Mouse (Mus musculus) gastrocnemius, adult 8-10 months (tissue): ENCODE measurements around the gene Abi3bp. TPM values are rescaled to one million over a fixed set of nuclear protein-coding genes. Genes with fewer than 3 reads are reported as not detected.
A peak's percentile ranks its signal among the peaks of the same experiment; 100 is the strongest.

Source experiments
- DNase-seq, 2 experiments: peaks; one replicate each; pipeline ENCODE4 v3.0.0; 2022; ENCODE audit warnings: low spot score in 2 of 2
- total RNA-seq, 4 experiments: library from RNA; stranded (reverse); gene quantifications; 2 replicates each; pipeline ENCODE4 v1.2.4; 2022

Abi3bp gene
- total RNA-seq, 4 experiments from 2014 or later, result 5.2 to 13.6 (median 7.3) TPM

- no peak for DNase-seq
These were observed 26.3 kb downstream of the Abi3bp start for GRCm38 (mm10) chr16:56503941-56504340.

GRCm38 (mm10) chr16:56518024-56518423 lies 40.3 kb downstream of the Abi3bp start:
- no peak for DNase-seq

GRCm38 (mm10) chr16:56524359-56524758 lies 46.7 kb downstream of the Abi3bp start:
- DNase-seq, result no peak

GRCm38 (mm10) chr16:56526482-56526881 lies 48.8 kb downstream of the Abi3bp start:
- no peak for DNase-seq

GRCm38 (mm10) chr16:56528079-56528688 lies 50.5 kb downstream of the Abi3bp start:
- DNase-seq, result no peak

- DNase-seq, result peak; percentile 21 to 30
These were observed 101.9 kb downstream of the Abi3bp start for GRCm38 (mm10) chr16:56579536-56579935.

- DNase-seq, result no peak
These were observed 115.9 kb downstream of the Abi3bp start for GRCm38 (mm10) chr16:56593581-56593980.

GRCm38 (mm10) chr16:56594866-56595265 lies 117.2 kb downstream of the Abi3bp start:
- DNase-seq, result no peak

GRCm38 (mm10) chr16:56598427-56598826 lies 120.7 kb downstream of the Abi3bp start:
- DNase-seq, result no peak

- no peak for DNase-seq
These were observed 124.7 kb downstream of the Abi3bp start for GRCm38 (mm10) chr16:56602394-56602793.

GRCm38 (mm10) chr16:56610572-56610971 lies 132.9 kb downstream of the Abi3bp start:
- DNase-seq, result no peak

GRCm38 (mm10) chr16:56611096-56611867 lies 133.6 kb downstream of the Abi3bp start:
- no peak for DNase-seq

GRCm38 (mm10) chr16:56638544-56638943 lies 160.9 kb downstream of the Abi3bp start:
- DNase-seq, result no peak

- DNase-seq, result no peak
These were observed 167.6 kb downstream of the Abi3bp start for GRCm38 (mm10) chr16:56645251-56645650.

- DNase-seq, result no peak
These were observed 168.9 kb downstream of the Abi3bp start for GRCm38 (mm10) chr16:56646382-56647172.

GRCm38 (mm10) chr16:56655193-56655910 lies 177.7 kb downstream of the Abi3bp start:
- DNase-seq, result no peak

- DNase-seq, result no peak
These were observed 181.2 kb downstream of the Abi3bp start for GRCm38 (mm10) chr16:56658866-56659265.

GRCm38 (mm10) chr16:56669520-56669919 lies 191.8 kb downstream of the Abi3bp start:
- DNase-seq, result no peak

GRCm38 (mm10) chr16:56670941-56671340 lies 193.3 kb downstream of the Abi3bp start:
- peak; percentile 42 to 54 for DNase-seq

- DNase-seq, result no peak
These were observed 195.7 kb downstream of the Abi3bp start for GRCm38 (mm10) chr16:56673420-56673819.

- no peak for DNase-seq
These were observed 199.5 kb downstream of the Abi3bp start for GRCm38 (mm10) chr16:56677146-56677545.
